20 mouse cellular contexts compared by ENCODE assay signal in genomic region chr8:121162413-121162812, GRCm38 (mm10). TPM values are rescaled to one million over a fixed set of nuclear protein-coding genes. Genes with fewer than 3 reads are reported as not detected.
DNase-seq lines count a peak whose midpoint lies in the region; ATAC-seq and TF ChIP-seq lines count a peak whose summit lies in the region.
"Had no signal": no experiment of that assay in that cellular context is flagged by ENCODE, and none has a peak within 500 bp of the region (broad histone marks: within the 10 kb centered on the region; RNA-seq: fewer than 3 reads in every experiment).

No protein-coding gene starts in this region.

- H3K4me3 ChIP-seq in MEL (ENCODE audit: control insufficient read depth in 1 of 2, insufficient read depth in 1 of 2, low read depth in 2 of 2, low read length in 2 of 2) = peak overlapping the region; percentile 15 to 28; a peak in 3 of 4 replicates
- H3K4me3 ChIP-seq in kidney, embryonic 16.5 days (ENCODE audit: low read length) = no peak overlapping the region
- H3K4me3 ChIP-seq in midbrain, postnatal 0 days (ENCODE audit: low read depth, low read length) = no peak overlapping the region

- peaks cover 11 to 72% of the 10 kb centered on the region in 2 experiments for H3K4me1 ChIP-seq in MEL (ENCODE audit: control insufficient read depth in 1 of 2, insufficient read depth in 2 of 2, low read length in 2 of 2)
- H3K4me1 ChIP-seq in kidney, embryonic 16.5 days (ENCODE audit: insufficient read depth, low read length) = peaks cover 33% of the 10 kb centered on the region
- no peaks in the 10 kb centered on the region for H3K4me1 ChIP-seq in midbrain, postnatal 0 days (ENCODE audit: insufficient read depth, low read length)

- peaks cover 0 to 45% of the 10 kb centered on the region in 2 experiments; a peak in 2 of 4 replicates for H3K36me3 ChIP-seq in MEL (ENCODE audit: control insufficient read depth in 1 of 2, insufficient read depth in 2 of 2, low read length in 2 of 2)
- no peaks in the 10 kb centered on the region for H3K36me3 ChIP-seq in kidney, embryonic 16.5 days (ENCODE audit: insufficient read depth, low read length)
- no peaks in the 10 kb centered on the region for H3K36me3 ChIP-seq in midbrain, postnatal 0 days (ENCODE audit: insufficient read depth, low read length)
- H3K36me3 ChIP-seq: G1E had no signal

- no peaks in the 10 kb centered on the region for H3K9me3 ChIP-seq in MEL (replicated peaks; ENCODE audit: insufficient read depth, low read length)
- H3K9me3 ChIP-seq in kidney, embryonic 16.5 days (ENCODE audit: low read length) = no peaks in the 10 kb centered on the region
- H3K9me3 ChIP-seq in midbrain, postnatal 0 days (ENCODE audit: low read length) = no peaks in the 10 kb centered on the region

- peak overlapping the region; percentile 98 for H3K27ac ChIP-seq in MEL (ENCODE audit: control insufficient read depth, low read depth, low read length)
- no peak overlapping the region for H3K27ac ChIP-seq in kidney, embryonic 16.5 days (ENCODE audit: low read length)
- H3K27ac ChIP-seq in midbrain, postnatal 0 days (ENCODE audit: low read depth, low read length) = no peak overlapping the region

- H3K27me3 ChIP-seq in MEL (ENCODE audit: control insufficient read depth in 1 of 2, insufficient read depth in 2 of 2, low read length in 2 of 2) = no peaks in the 10 kb centered on the region
- no peaks in the 10 kb centered on the region for H3K27me3 ChIP-seq in kidney, embryonic 16.5 days (ENCODE audit: insufficient read depth, low read length)
- H3K27me3 ChIP-seq in midbrain, postnatal 0 days (ENCODE audit: insufficient read depth, low read length) = no peaks in the 10 kb centered on the region

- peaks cover 8% of the 10 kb centered on the region for H3K79me2 ChIP-seq in MEL (ENCODE audit: control insufficient read depth, insufficient read depth, low read length, poor library complexity)

- H3K9ac ChIP-seq in MEL (ENCODE audit: control insufficient read depth, low read depth, low read length, poor library complexity, severe bottlenecking) = peak overlapping the region; percentile 84
- no peak overlapping the region for H3K9ac ChIP-seq in kidney, embryonic 16.5 days (replicated peaks; ENCODE audit: low read length)
- H3K9ac ChIP-seq in midbrain, postnatal 0 days (replicated peaks; ENCODE audit: low read length, poor library complexity, severe bottlenecking) = no peak overlapping the region

- 73% methylated on average over 4 of the region's 4 CpGs for WGBS in kidney, embryonic 16.5 days
- 75% methylated on average over 4 of the region's 4 CpGs for WGBS in midbrain, postnatal 0 days

- TF ChIP-seq POLR2A in MEL (IDR thresholded peaks at IDR 0.05; ENCODE audit: control insufficient read depth in 1 of 2, insufficient read depth in 1 of 2, low read depth in 1 of 2, low read length in 2 of 2, poor library complexity in 1 of 2) = 0 out of 4 replicates have a peak, but pooled peaks of 1 of the 2 experiments have one; percentile 35

- peak; percentile 80 for DNase-seq in MEL (ENCODE audit: low read depth, low spot score)
- no peak for DNase-seq in midbrain, postnatal 0 days (ENCODE audit: low spot score)
- DNase-seq: adrenal gland, adult 2 months; adrenal gland, adult 8-10 months; adrenal gland, postnatal 10 days; adrenal gland, postnatal 14 days; adrenal gland, postnatal 25 days; adrenal gland, postnatal 36 days; B cell, adult 2 months; cerebellum, adult 11 months; cerebellum, adult 11-12 months; cerebellum, adult 18-20 months; cerebellum, adult 2 months had no signal

- ATAC-seq in megakaryocyte-erythroid progenitor cell, adult 5-6 weeks (replicated peaks; ENCODE audit: low FRiP score, low TSS enrichment, poor library complexity, severe bottlenecking) = 0 out of 2 replicates have a peak, but pooled peaks have one; percentile 23
- ATAC-seq in kidney, embryonic 16.5 days (ENCODE audit: low FRiP score, low TSS enrichment) = no peak
- ATAC-seq in midbrain, postnatal 0 days (ENCODE audit: low FRiP score) = no peak
- ATAC-seq: activated CD4-positive, CD25-positive, alpha-beta regulatory T cell, adult 4 months; CD4-positive, CD25-positive, alpha-beta regulatory T cell, adult 4 months; Patski had no signal

- H3K4me2 ChIP-seq in kidney, embryonic 16.5 days (replicated peaks; ENCODE audit: low read depth, low read length) = no peak overlapping the region
- no peak overlapping the region for H3K4me2 ChIP-seq in midbrain, postnatal 0 days (ENCODE audit: low read depth, low read length, poor library complexity, severe bottlenecking)

- TF ChIP-seq CTCF in MEL (IDR thresholded peaks at IDR 0.05 in 2 of 3, conservative IDR thresholded peaks at IDR 0.05 in 1 of 3; ENCODE audit: control insufficient read depth in 1 of 3, insufficient read depth in 1 of 3, low read depth in 2 of 3, low read length in 3 of 3, poor library complexity in 1 of 3, severe bottlenecking in 1 of 3) = no peak
- TF ChIP-seq CTCF in midbrain, postnatal 0 days (IDR thresholded peaks at IDR 0.05) = no peak

- TF ChIP-seq EP300 in MEL (IDR thresholded peaks at IDR 0.05; ENCODE audit: low read depth in 1 of 2, low read length in 2 of 2) = peak; percentile 67 to 89

- TF ChIP-seq RAD21 in MEL (IDR thresholded peaks at IDR 0.05; ENCODE audit: low read depth, low read length) = no peak

TF ChIP-seq in MEL, 35 proteins besides CTCF, POLR2A, EP300 and RAD21:
- TF ChIP-seq ZMIZ1 (IDR thresholded peaks at IDR 0.05; ENCODE audit: low read depth, low read length) = peak; percentile 81; the same call in 1 of the 2 replicates
- no peak for TF ChIP-seq USF1 (IDR thresholded peaks at IDR 0.05; ENCODE audit: low read depth, low read length)
- peak; percentile 34; the same call in 1 of the 2 replicates for TF ChIP-seq BHLHE40 (IDR thresholded peaks at IDR 0.05; ENCODE audit: borderline replicate concordance, low read depth, low read length)
- peak; percentile 75; the same call in 1 of the 2 replicates for TF ChIP-seq ETS1 (IDR thresholded peaks at IDR 0.05; ENCODE audit: low read depth, low read length)
- peak; percentile 62 for TF ChIP-seq MYC (IDR thresholded peaks at IDR 0.05; ENCODE audit: low read depth, low read length)
- peak; percentile 20; the same call in 1 of the 2 replicates for TF ChIP-seq MXI1 (IDR thresholded peaks at IDR 0.05; ENCODE audit: low read depth, low read length)
- no peak for TF ChIP-seq USF2 (IDR thresholded peaks at IDR 0.05; ENCODE audit: borderline replicate concordance in 1 of 2, insufficient read depth in 1 of 2, low read depth in 1 of 2, low read length in 2 of 2)
- peak; percentile 72 for TF ChIP-seq TBP (IDR thresholded peaks at IDR 0.05; ENCODE audit: low read depth, low read length)
- TF ChIP-seq TAL1 (IDR thresholded peaks at IDR 0.05; ENCODE audit: low read length) = peak; percentile 53
- TF ChIP-seq NRF1 (IDR thresholded peaks at IDR 0.05; ENCODE audit: insufficient read depth, low read depth, low read length, poor library complexity, severe bottlenecking) = no peak
- peak; percentile 87 for TF ChIP-seq TCF12 (IDR thresholded peaks at IDR 0.05; ENCODE audit: low read depth, low read length)
- peak; percentile 54; the same call in 1 of the 2 replicates for TF ChIP-seq RCOR1 (IDR thresholded peaks at IDR 0.05; ENCODE audit: low read depth, low read length)
- TF ChIP-seq ZNF384 (IDR thresholded peaks at IDR 0.05; ENCODE audit: low read depth, low read length) = no peak
- TF ChIP-seq HCFC1 (IDR thresholded peaks at IDR 0.05; ENCODE audit: low read depth, low read length) = no peak
- peak; percentile 90 for TF ChIP-seq GATA1 (IDR thresholded peaks at IDR 0.05; ENCODE audit: low read depth, low read length)
- TF ChIP-seq MAX (IDR thresholded peaks at IDR 0.05; ENCODE audit: low read length) = peak; percentile 55; the same call in 1 of the 2 replicates

RNA-seq across cellular contexts. Expression of gene Foxl1, which starts 34.7 kb away (rescaled TPM):
- total RNA-seq in MEL (2012; rRNA removed) = 0.12 and 0.13 TPM in 2 replicates
- under 1 TPM in 1 of 2 experiments, not detected in 1; 0.07 TPM for polyA plus RNA-seq in MEL (2012; ENCODE audit: insufficient read depth in 1 of 2, insufficient read length in 2 of 2, low read depth in 1 of 2, low replicate concordance in 2 of 2, missing spikeins in 1 of 2)
- total RNA-seq in megakaryocyte-erythroid progenitor cell, adult 5-6 weeks (2014; fragmentation: Nextera tagmentation) = not detected in 2 replicates
- not detected in 2 replicates for total RNA-seq in megakaryocyte-erythroid progenitor cell, adult 5-6 weeks (2017)
- polyA plus RNA-seq in kidney, embryonic 16.5 days (2015; fragmentation: Nextera tagmentation; extraction: Ambion mirVana) = 6.5 and 6.7 TPM in 2 replicates
- 0.09 and 0.22 TPM in 2 replicates for total RNA-seq in midbrain, postnatal 0 days (2014; rRNA removed)
- polyA plus RNA-seq in midbrain, postnatal 0 days (2015; fragmentation: Nextera tagmentation; extraction: Ambion mirVana) = 0.12 and 0.20 TPM in 2 replicates
- total RNA-seq: G1E had no signal
- polyA plus RNA-seq: activated CD4-positive, CD25-positive, alpha-beta regulatory T cell, adult 4 months; CD4-positive, CD25-positive, alpha-beta regulatory T cell, adult 4 months; cerebellum, adult 2 months; G1E had no signal

RNA-seq across cellular contexts. Expression of gene Foxc2, which starts 46.4 kb away (rescaled TPM):
- total RNA-seq in MEL (2012; rRNA removed) = 15.4 and 19.2 TPM in 2 replicates
- 10 to 100 TPM in 1 of 2 experiments, not detected in 1; 13.6 TPM for polyA plus RNA-seq in MEL (2012; ENCODE audit: insufficient read depth in 1 of 2, insufficient read length in 2 of 2, low read depth in 1 of 2, low replicate concordance in 2 of 2, missing spikeins in 1 of 2)
- not detected in 2 replicates for total RNA-seq in megakaryocyte-erythroid progenitor cell, adult 5-6 weeks (2014; fragmentation: Nextera tagmentation)
- not detected in 2 replicates for total RNA-seq in megakaryocyte-erythroid progenitor cell, adult 5-6 weeks (2017)
- polyA plus RNA-seq in kidney, embryonic 16.5 days (2015; fragmentation: Nextera tagmentation; extraction: Ambion mirVana) = 24.9 and 27.3 TPM in 2 replicates
- 7.6 and 10.9 TPM in 2 replicates for total RNA-seq in midbrain, postnatal 0 days (2014; rRNA removed)
- polyA plus RNA-seq in midbrain, postnatal 0 days (2015; fragmentation: Nextera tagmentation; extraction: Ambion mirVana) = 2.6 and 2.8 TPM in 2 replicates
- total RNA-seq: CH12.LX, G1E had no signal
- polyA plus RNA-seq: activated CD4-positive, CD25-positive, alpha-beta regulatory T cell, adult 4 months; CD4-positive, CD25-positive, alpha-beta regulatory T cell, adult 4 months had no signal

RNA-seq across cellular contexts. Expression of gene Mthfsd, which starts 54.2 kb away (rescaled TPM):
- 46.1 and 49.8 TPM in 2 replicates for total RNA-seq in MEL (2012; rRNA removed)
- 10 to 100 TPM in 1 of 2 experiments, not detected in 1; 62.6 TPM for polyA plus RNA-seq in MEL (2012; ENCODE audit: insufficient read depth in 1 of 2, insufficient read length in 2 of 2, low read depth in 1 of 2, low replicate concordance in 2 of 2, missing spikeins in 1 of 2)
- 41.2 and 48.6 TPM in 2 replicates for total RNA-seq in megakaryocyte-erythroid progenitor cell, adult 5-6 weeks (2014; fragmentation: Nextera tagmentation)
- 13.7 and 24.8 TPM in 2 replicates for total RNA-seq in megakaryocyte-erythroid progenitor cell, adult 5-6 weeks (2017)
- polyA plus RNA-seq in kidney, embryonic 16.5 days (2015; fragmentation: Nextera tagmentation; extraction: Ambion mirVana) = 75.7 and 81.1 TPM in 2 replicates
- total RNA-seq in midbrain, postnatal 0 days (2014; rRNA removed) = 53.4 and 67.1 TPM in 2 replicates
- 34.6 and 37.2 TPM in 2 replicates for polyA plus RNA-seq in midbrain, postnatal 0 days (2015; fragmentation: Nextera tagmentation; extraction: Ambion mirVana)

Comparison
In these comparisons a context has a peak if more than half of its experiments do, and no peak if none do; other contexts are left out.
1. H3K4me3 ChIP-seq: peak in MEL (2 of 2); none in kidney, embryonic 16.5 days (single experiment) and midbrain, postnatal 0 days (single experiment).